Mouse (Mus musculus): ENCODE data around the gene Glp2r. TPM values are rescaled to one million over a fixed set of nuclear protein-coding genes. Genes with fewer than 3 reads are reported as not detected.

Glp2r gene
- polyA plus RNA-seq, 1 experiment = not detected

GRCm38 (mm10) chr11:67733726-67734125 is 37.2 kb downstream of the Glp2r start:
- Histone ChIP-seq H3K4me3 (ENCODE audit: insufficient read depth, low read length) (no peak overlapping the region), H3K4me1 (ENCODE audit: control insufficient read depth, insufficient read depth, low read length) (no peaks in the 10 kb centered on the region), H3K27ac (ENCODE audit: insufficient read depth, low read depth, low read length) (no peak overlapping the region)
- no peak for TF ChIP-seq POLR2A (IDR thresholded peaks at IDR 0.05; ENCODE audit: borderline replicate concordance, low read depth, low read length)
- no peak for TF ChIP-seq CTCF (IDR thresholded peaks at IDR 0.05; ENCODE audit: low read depth, low read length)

- Histone ChIP-seq H3K27ac (ENCODE audit: insufficient read depth, low read depth, low read length) (no peak overlapping the region), H3K4me1 (ENCODE audit: control insufficient read depth, insufficient read depth, low read length) (no peaks in the 10 kb centered on the region), H3K4me3 (ENCODE audit: insufficient read depth, low read length) (no peak overlapping the region)
- TF ChIP-seq POLR2A (IDR thresholded peaks at IDR 0.05; ENCODE audit: borderline replicate concordance, low read depth, low read length) (no peak), CTCF (IDR thresholded peaks at IDR 0.05; ENCODE audit: low read depth, low read length) (no peak)
Measured at GRCm38 (mm10) chr11:67731056-67731455, 39.9 kb downstream of the Glp2r start.

GRCm38 (mm10) chr11:67728726-67729125 is 42.2 kb downstream of the Glp2r start:
- H3K27ac ChIP-seq (ENCODE audit: insufficient read depth, low read depth, low read length) = no peak overlapping the region
- TF ChIP-seq CTCF (IDR thresholded peaks at IDR 0.05; ENCODE audit: low read depth, low read length) (no peak), POLR2A (IDR thresholded peaks at IDR 0.05; ENCODE audit: borderline replicate concordance, low read depth, low read length) (no peak)
- no peaks in the 10 kb centered on the region for H3K4me1 ChIP-seq (ENCODE audit: control insufficient read depth, insufficient read depth, low read length)
- no peak overlapping the region for H3K4me3 ChIP-seq (ENCODE audit: insufficient read depth, low read length)

- no peak overlapping the region for H3K27ac ChIP-seq (ENCODE audit: insufficient read depth, low read depth, low read length)
- no peak overlapping the region for H3K4me3 ChIP-seq (ENCODE audit: insufficient read depth, low read length)
- TF ChIP-seq POLR2A (IDR thresholded peaks at IDR 0.05; ENCODE audit: borderline replicate concordance, low read depth, low read length) (no peak), CTCF (IDR thresholded peaks at IDR 0.05; ENCODE audit: low read depth, low read length) (no peak)
- H3K4me1 ChIP-seq (ENCODE audit: control insufficient read depth, insufficient read depth, low read length) = no peaks in the 10 kb centered on the region
Measured at GRCm38 (mm10) chr11:67727095-67727494, 43.9 kb downstream of the Glp2r start.

DNA sequence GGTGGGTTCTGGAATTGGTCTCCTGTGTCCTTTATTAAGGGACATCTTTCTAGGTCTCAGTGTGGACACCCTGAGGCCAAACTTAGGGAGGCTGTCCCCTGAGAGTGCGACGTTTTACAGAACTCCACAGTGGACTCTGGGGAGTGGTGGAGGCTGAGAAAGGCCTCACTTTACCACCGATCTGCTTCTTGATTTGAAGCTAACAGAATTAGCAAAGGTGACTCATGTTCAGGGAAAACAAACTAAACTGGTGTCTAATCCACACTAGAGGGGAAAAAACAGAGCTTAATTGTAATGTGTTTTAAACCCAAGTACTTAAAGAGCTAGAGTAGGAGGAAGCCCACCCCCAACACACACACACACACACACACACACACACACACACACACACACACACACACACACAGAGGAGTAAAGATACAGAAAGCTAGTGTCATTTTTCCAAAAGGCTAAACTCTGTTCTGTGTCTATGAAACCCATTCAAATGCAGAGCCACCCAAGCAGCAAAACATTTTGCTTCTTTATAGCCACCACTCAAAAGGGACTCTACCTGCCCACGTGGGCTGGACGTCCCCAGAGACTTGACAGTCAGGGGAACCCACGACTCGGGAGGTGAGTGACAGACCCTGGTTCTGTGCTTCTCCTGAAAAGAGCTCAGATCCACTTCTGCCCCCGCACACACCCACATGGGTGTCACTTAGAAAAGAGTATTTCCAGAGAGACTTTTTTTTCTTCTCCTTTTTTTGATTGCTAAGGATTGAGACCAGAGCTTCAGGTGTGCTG is 47.5 kb downstream of the Glp2r start:
- Histone ChIP-seq H3K27ac (ENCODE audit: insufficient read depth, low read depth, low read length) (no peak overlapping the region), H3K4me1 (ENCODE audit: control insufficient read depth, insufficient read depth, low read length) (no peaks in the 10 kb centered on the region)

DNA sequence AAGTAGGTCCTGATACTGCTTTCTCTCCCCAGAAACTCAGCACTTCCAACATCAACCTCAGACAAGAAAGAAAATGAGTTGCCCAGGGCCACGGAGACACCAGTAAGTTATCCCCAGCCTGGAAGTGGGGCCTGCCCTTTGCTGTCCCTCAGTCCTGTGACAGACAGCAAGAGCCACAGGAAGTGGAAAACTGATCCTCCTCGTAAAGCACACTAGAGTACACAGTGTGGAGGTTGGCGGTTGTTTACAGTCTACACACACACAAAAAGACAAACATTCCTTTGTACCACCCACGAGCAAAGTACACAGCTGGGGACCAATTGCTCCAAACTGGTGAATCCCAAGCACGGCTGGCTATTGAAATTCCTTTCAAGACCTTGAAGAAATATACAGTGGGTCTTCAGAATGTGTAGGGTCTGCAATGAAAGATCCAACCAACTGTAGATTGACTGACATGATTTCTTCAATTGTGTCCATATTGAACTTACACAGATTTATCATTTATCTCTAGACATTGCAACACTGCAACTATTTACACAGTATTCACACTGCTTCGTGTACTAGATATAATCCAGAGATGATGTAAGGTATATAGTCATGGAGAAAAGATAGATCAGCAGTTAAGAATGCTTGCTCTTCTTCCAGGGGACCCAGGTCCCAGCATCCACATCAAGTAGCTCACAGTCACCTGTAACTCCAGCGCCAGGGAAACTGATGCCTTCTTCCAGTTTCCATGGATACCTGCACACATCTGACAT is 48.4 kb downstream of the Glp2r start:
- Histone ChIP-seq H3K4me3 (ENCODE audit: insufficient read depth, low read length) (no peak overlapping the region), H3K4me1 (ENCODE audit: control insufficient read depth, insufficient read depth, low read length) (no peaks in the 10 kb centered on the region), H3K27ac (ENCODE audit: insufficient read depth, low read depth, low read length) (no peak overlapping the region)
- no peak for TF ChIP-seq POLR2A (IDR thresholded peaks at IDR 0.05; ENCODE audit: borderline replicate concordance, low read depth, low read length)

More for the DNA sequence above, 47.5 kb downstream of the Glp2r start:
- TF ChIP-seq POLR2A (IDR thresholded peaks at IDR 0.05; ENCODE audit: borderline replicate concordance, low read depth, low read length) (no peak), CTCF (IDR thresholded peaks at IDR 0.05; ENCODE audit: low read depth, low read length) (no peak)
- no peak overlapping the region for H3K4me3 ChIP-seq (ENCODE audit: insufficient read depth, low read length)

DNA sequence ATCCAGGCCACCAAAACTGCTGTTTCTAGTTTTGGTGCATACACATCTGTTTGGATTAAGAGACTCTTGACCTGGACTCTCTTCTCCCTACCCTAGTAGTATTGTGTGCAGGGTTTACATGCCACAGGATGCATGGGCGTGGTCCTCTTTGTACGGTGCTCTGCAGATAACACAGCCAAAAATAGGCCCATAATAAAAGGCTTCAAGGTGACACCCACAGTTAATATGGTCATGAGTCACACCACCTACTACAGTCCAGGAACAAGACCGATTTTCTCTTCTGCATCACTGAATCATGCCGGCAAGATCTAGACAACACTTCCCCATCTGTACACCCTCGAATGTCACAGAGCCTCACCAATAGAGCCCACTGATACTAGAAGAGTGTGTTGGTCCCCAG is 49.5 kb downstream of the Glp2r start:
- no peak overlapping the region for H3K27ac ChIP-seq (ENCODE audit: insufficient read depth, low read depth, low read length)
- H3K4me1 ChIP-seq (ENCODE audit: control insufficient read depth, insufficient read depth, low read length) = no peaks in the 10 kb centered on the region
- TF ChIP-seq CTCF (IDR thresholded peaks at IDR 0.05; ENCODE audit: low read depth, low read length) (no peak), POLR2A (IDR thresholded peaks at IDR 0.05; ENCODE audit: borderline replicate concordance, low read depth, low read length) (no peak)
- H3K4me3 ChIP-seq (ENCODE audit: insufficient read depth, low read length) = no peak overlapping the region

GRCm38 (mm10) chr11:67715382-67715781 is 55.6 kb downstream of the Glp2r start:
- no peak overlapping the region for H3K27ac ChIP-seq (ENCODE audit: insufficient read depth, low read depth, low read length)
- H3K4me3 ChIP-seq (ENCODE audit: insufficient read depth, low read length) = no peak overlapping the region
- TF ChIP-seq POLR2A (IDR thresholded peaks at IDR 0.05; ENCODE audit: borderline replicate concordance, low read depth, low read length) (no peak), CTCF (IDR thresholded peaks at IDR 0.05; ENCODE audit: low read depth, low read length) (no peak)
- H3K4me1 ChIP-seq (ENCODE audit: control insufficient read depth, insufficient read depth, low read length) = 0 out of 2 replicates have a peak, but pooled peaks cover 4% of the 10 kb centered on the region

- Histone ChIP-seq H3K4me3 (ENCODE audit: insufficient read depth, low read length) (no peak overlapping the region), H3K27ac (ENCODE audit: insufficient read depth, low read depth, low read length) (no peak overlapping the region), H3K4me1 (ENCODE audit: control insufficient read depth, insufficient read depth, low read length) (0 out of 2 replicates have a peak, but pooled peaks cover 4% of the 10 kb centered on the region)
- TF ChIP-seq POLR2A (IDR thresholded peaks at IDR 0.05; ENCODE audit: borderline replicate concordance, low read depth, low read length) (no peak), CTCF (IDR thresholded peaks at IDR 0.05; ENCODE audit: low read depth, low read length) (no peak)
Measured at GRCm38 (mm10) chr11:67712976-67713375, 58.0 kb downstream of the Glp2r start.
